Mouse (Mus musculus) G1E (cell line): ENCODE measurements at regions not wholly inside any gene's neighbourhood (a gene's known extent, or its start where the extent isn't known, plus 50 kb on each side); places are given as distances from the start of the nearest gene placed in this dataset.

Experiments
- CTCF ChIP-seq: IDR thresholded peaks from 2 replicates; pipeline ENCODE4 v1.5.1; 2012; ENCODE audit warnings: low read depth, low read length, inconsistent platforms, mixed read lengths
- GATA1 ChIP-seq: IDR thresholded peaks from 2 replicates; pipeline ENCODE4 v1.6.1; 2012; ENCODE audit warnings: borderline replicate concordance, low read length, inconsistent platforms, mixed read lengths
- POLR2AphosphoS5 ChIP-seq: IDR thresholded peaks from 2 replicates; pipeline ENCODE4 v1.6.1; 2012; ENCODE audit warnings: low read depth, low read length, inconsistent platforms; ENCODE audit not compliant: insufficient replicate concordance
- TAL1 ChIP-seq: conservative IDR thresholded peaks from 2 replicates; pipeline ENCODE4 v1.6.1; 2012; ENCODE audit warnings: low read depth, low read length, inconsistent platforms, mixed read lengths

GRCm38 (mm10) chr12:29335839-29336469, 192.2 kb upstream of the Myt1l start:
- TF ChIP-seq GATA1: no peak
- no peak for TF ChIP-seq TAL1
- no peak for TF ChIP-seq CTCF
- TF ChIP-seq POLR2AphosphoS5: no peak
